Mouse (Mus musculus) gastrocnemius, adult 2 months (tissue): Measurements from ENCODE around the gene Gm3409. TPM values are rescaled to one million over a fixed set of nuclear protein-coding genes. Genes with fewer than 3 reads are reported as not detected.
"Not testable (repeated sequence)": the region's sequence is repeated elsewhere in the genome, so short reads cannot be mapped to it uniquely, and the experiment has no call there.

Experiments
- DNase-seq: peaks from one replicate; pipeline ENCODE4 v3.0.0; 2022
- H3K27ac ChIP-seq: fragments of 200-600 bp; 2 replicates; pipeline ENCODE4 v1.8.1; 2022; ENCODE audit warnings: mild to moderate bottlenecking
- H3K4me3 ChIP-seq: fragments of 200-600 bp; 2 replicates; pipeline ENCODE4 v1.8.1; 2022; ENCODE audit warnings: mild to moderate bottlenecking, moderate library complexity
- CTCF ChIP-seq: fragments of 200-600 bp; IDR thresholded peaks from 2 replicates; pipeline ENCODE4 v1.8.1; 2022; ENCODE audit warnings: antibody characterized with exemption, mild to moderate bottlenecking, moderate library complexity
- intact Hi-C: fragments of 180-260 bp; cut with DNase I; formaldehyde crosslinking; loops from one replicate; pipeline ENCODE4 v1.15.1; 2025
- long read RNA-seq, 2 experiments: library from polyadenylated mRNA; stranded (forward); transcript quantifications; one replicate each; pipeline ENCODE4 v2.0.0; 2021
- total RNA-seq, 2 experiments: library from RNA; stranded (reverse); gene quantifications; 2 replicates each; pipeline ENCODE4 v1.2.3; 2021

Gm3409 gene
- not detected for total RNA-seq
- long read RNA-seq, experiment 1 = 0 reads
- long read RNA-seq, experiment 2 = 0 reads

DNA sequence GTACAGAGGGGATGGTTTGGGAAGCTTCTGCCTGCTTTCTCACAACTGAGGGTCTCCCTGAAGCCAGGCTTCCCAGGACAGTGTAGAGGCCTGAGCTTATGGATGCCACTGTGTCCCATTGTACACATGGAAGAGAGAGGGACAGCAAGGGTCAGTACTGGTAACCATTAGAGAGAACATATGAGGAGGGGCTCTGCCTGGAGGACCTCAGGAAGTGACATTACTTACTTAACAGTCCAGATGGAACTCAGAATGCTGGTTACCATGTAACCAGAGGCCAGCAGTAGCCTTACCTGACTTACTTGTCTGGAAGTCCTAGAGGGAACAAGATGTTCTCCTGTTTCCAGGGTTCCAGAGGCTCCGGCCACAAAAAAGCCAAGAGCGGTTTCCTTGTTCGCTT, at the start of gene Gm3409:
TSS of gene Gm3409 (plus strand) at position 301 of the 400 bp plus-strand sequence.
- intact Hi-C loops, H3K4me3 ChIP-seq, H3K27ac ChIP-seq, DNase-seq: not testable (repeated sequence)

DNA sequence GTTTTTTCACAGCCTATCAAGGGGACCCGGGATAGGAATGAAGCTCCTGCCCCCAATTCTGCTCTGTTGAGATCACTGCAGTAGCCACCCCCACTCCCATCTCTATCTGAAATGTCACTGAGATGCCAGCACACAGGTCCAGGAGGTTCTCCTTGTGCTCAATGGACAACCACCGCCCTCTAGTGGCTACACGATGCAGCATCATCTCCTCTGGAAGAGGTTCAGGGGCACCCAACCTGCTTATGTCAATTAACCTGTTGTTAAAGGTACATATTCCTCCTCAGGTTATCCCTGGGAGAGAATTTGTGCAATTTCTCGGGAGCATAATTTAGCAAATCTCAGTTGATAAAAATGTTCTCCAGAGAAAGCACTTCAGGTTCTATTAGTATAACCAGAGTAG, 48.5 kb upstream of the Gm3409 start:
- peak; percentile 42 for TF ChIP-seq CTCF
- H3K4me3 ChIP-seq, intact Hi-C loops, H3K27ac ChIP-seq: not testable (repeated sequence)
- DNase-seq = peak; percentile 30

DNA sequence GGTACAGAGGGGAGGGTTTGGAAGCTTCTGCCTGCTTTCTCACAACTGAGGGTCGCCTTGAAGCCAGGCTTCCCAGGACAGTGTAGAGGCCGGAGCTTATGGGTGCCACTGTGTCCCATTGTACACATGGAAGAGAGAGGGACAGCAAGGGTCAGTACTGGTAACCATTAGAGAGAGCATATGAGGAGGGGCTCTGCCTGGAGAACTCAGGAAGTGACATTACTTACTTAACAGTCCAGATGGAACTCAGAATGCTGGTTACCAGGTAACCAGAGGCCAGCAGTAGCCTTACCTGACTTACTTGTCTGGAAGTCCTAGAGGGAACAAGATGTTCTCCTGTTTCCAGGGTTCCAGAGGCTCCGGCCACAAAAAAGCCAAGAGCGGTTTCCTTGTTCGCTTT, 46.4 kb upstream of the Gm3409 start, which contains the start of gene Gm6370:
TSS of gene Gm6370 (plus strand) at position 301 of the 400 bp plus-strand sequence.
- H3K4me3 ChIP-seq, DNase-seq, intact Hi-C loops, H3K27ac ChIP-seq: not testable (repeated sequence)

DNA sequence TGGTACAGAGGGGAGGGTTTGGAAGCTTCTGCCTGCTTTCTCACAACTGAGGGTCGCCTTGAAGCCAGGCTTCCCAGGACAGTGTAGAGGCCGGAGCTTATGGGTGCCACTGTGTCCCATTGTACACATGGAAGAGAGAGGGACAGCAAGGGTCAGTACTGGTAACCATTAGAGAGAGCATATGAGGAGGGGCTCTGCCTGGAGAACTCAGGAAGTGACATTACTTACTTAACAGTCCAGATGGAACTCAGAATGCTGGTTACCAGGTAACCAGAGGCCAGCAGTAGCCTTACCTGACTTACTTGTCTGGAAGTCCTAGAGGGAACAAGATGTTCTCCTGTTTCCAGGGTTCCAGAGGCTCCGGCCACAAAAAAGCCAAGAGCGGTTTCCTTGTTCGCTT, 35.3 kb upstream of the Gm3409 start, which contains the start of gene 4930449I24Rik:
TSS of gene 4930449I24Rik (plus strand) at position 301 of the 400 bp plus-strand sequence.
- H3K27ac ChIP-seq, intact Hi-C loops, DNase-seq, H3K4me3 ChIP-seq: not testable (repeated sequence)

DNA sequence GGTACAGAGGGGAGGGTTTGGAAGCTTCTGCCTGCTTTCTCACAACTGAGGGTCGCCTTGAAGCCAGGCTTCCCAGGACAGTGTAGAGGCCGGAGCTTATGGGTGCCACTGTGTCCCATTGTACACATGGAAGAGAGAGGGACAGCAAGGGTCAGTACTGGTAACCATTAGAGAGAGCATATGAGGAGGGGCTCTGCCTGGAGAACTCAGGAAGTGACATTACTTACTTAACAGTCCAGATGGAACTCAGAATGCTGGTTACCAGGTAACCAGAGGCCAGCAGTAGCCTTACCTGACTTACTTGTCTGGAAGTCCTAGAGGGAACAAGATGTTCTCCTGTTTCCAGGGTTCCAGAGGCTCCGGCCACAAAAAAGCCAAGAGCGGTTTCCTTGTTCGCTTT, 23.6 kb upstream of the Gm3409 start, which contains the start of gene Gm3402:
TSS of gene Gm3402 (plus strand) at position 301 of the 400 bp plus-strand sequence.
- H3K4me3 ChIP-seq, DNase-seq, intact Hi-C loops, H3K27ac ChIP-seq: not testable (repeated sequence)

DNA sequence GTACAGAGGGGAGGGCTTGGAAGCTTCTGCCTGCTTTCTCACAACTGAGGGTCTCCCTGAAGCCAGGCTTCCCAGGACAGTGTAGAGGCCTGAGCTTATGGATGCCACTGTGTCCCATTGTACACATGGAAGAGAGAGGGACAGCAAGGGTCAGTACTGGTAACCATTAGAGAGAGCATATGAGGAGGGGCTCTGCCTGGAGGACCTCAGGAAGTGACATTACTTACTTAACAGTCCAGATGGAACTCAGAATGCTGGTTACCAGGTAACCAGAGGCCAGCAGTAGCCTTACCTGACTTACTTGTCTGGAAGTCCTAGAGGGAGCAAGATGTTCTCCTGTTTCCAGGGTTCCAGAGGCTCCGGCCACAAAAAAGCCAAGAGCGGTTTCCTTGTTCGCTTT, 11.9 kb upstream of the Gm3409 start, which contains the start of gene Gm3404:
TSS of gene Gm3404 (plus strand) at position 301 of the 400 bp plus-strand sequence.
- DNase-seq, H3K4me3 ChIP-seq, H3K27ac ChIP-seq, intact Hi-C loops: not testable (repeated sequence)

DNA sequence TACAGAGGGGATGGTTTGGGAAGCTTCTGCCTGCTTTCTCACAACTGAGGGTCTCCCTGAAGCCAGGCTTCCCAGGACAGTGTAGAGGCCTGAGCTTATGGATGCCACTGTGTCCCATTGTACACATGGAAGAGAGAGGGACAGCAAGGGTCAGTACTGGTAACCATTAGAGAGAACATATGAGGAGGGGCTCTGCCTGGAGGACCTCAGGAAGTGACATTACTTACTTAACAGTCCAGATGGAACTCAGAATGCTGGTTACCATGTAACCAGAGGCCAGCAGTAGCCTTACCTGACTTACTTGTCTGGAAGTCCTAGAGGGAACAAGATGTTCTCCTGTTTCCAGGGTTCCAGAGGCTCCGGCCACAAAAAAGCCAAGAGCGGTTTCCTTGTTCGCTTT, 18.4 kb downstream of the Gm3409 start, which contains the start of gene Gm3415:
TSS of gene Gm3415 (plus strand) at position 301 of the 400 bp plus-strand sequence.
- H3K27ac ChIP-seq, H3K4me3 ChIP-seq, DNase-seq, intact Hi-C loops: not testable (repeated sequence)

DNA sequence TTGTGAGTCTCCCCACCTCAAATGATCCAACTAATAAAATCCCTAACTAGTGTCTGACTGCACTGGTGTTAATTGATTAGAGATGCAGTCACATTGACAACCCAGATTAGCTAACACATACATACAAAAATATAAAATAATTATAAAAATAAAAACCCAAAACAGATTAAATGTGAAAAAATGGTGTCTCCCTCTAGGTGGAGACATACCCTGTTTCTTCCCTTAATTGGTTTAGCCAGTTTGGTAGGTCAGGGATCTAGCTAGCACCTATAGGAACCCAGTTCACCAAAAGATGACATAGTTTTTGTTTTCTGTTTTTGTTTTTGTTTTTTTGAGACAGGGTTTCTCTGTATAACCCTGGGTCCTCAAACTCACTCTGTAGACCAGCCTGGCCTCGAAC, 26.8 kb downstream of the Gm3409 start:
- TF ChIP-seq CTCF = no peak
- Histone ChIP-seq H3K4me3 (no peak overlapping the region), H3K27ac (no peak overlapping the region)
- no peak for DNase-seq
- intact Hi-C loops = no loop called here

DNA sequence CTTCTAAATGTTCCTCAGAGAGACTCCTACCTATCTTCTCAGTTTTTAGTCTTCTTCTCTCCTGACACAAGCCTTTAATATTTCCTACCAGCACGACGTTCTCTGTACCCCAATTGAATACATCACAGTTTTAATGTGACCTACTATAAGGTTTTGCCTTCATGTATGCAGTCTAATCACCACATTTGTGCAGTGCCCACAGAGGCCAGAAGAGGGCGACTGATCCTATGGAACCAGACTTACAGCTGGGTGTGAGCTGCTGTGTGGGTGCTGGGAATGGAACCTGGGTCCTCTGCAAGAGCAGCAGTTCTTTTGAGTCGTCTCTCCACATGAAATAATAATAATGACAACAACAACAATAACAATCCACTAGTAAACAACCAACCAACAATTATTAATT, 29.6 kb downstream of the Gm3409 start:
- no peak overlapping the region for H3K4me3 ChIP-seq
- TF ChIP-seq CTCF = peak; percentile 28; the same call in 1 of the 2 replicates
- intact Hi-C loops = no loop called here
- DNase-seq = no peak
- no peak overlapping the region for H3K27ac ChIP-seq

DNA sequence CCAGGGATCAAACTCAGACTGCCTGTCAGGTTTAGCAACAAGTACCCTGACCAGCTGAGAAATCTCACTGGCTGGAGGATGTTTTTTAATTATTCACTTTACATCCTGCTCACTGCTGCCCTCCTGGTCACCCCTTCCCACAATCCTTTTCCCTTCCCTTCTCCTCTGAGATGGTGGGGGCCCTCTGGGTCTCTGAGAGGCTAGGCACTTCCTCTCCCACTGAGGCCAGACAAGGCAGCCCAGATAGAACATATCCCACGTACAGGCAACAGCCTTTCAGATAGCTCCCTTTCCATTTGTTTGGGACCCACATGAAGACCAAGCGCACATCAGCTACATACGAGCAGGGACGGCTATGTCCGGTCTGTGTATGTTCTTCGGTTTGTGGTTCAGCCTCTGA, 32.7 kb downstream of the Gm3409 start:
- intact Hi-C loops, DNase-seq, H3K27ac ChIP-seq, H3K4me3 ChIP-seq: not testable (repeated sequence)

DNA sequence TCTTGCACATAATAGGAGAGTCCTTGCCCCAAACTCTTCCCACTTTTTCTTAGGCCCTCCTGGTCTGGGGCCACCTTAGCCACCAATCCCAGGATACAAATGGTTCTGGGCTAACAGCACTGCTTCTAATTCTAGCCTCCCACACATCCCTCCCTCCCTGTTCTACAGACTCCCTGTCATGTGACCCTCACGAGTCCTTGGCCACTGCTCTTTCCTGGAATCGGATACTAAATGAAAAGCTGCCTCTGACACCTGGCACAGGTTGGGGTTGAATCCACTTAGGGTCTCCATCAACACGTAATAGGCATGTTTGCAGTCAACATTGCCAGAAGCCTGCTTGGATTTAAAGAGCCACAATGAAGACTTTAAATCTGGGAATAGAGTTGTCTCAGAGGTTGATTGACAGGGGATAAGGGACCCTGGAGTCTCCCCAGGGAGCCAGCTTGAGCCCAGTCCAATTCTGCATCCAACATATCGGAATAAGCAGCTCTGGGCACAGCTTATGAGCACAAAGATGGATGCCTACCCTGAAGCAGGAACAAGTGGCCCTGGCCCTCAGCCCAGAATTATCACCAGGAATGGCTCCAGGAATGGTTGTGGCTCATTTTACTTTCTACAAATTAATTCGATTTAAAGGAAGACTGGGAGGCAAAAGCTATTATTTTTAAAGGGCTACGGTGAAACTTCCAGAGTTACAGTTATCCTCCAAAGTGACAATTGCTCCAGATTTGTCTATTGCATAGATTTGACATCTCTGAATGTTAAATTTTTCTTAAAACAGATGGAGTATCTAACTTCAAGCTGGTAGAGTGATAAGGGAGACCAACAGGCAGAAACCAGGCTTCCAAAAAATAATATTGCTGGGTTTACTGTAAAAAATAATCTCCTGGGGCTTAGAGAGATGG, 34.6 kb downstream of the Gm3409 start:
- DNase-seq, H3K27ac ChIP-seq, H3K4me3 ChIP-seq, intact Hi-C loops: not testable (repeated sequence)

DNA sequence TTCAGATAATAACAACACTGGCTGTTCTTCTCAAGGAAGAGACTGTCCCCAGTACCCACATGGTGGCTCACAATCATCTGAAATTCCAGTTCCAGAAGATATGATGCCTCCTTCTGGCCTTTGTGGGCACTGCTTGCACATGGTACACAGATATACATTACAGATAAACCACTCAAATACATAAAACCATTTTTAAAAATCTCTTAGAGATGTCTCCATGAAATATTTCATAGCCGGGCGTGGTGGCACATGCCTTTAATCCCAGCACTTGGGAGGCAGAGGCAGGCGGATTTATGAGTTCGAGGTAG, 35.2 kb downstream of the Gm3409 start:
- H3K27ac ChIP-seq, intact Hi-C loops, H3K4me3 ChIP-seq, DNase-seq: not testable (repeated sequence)

DNA sequence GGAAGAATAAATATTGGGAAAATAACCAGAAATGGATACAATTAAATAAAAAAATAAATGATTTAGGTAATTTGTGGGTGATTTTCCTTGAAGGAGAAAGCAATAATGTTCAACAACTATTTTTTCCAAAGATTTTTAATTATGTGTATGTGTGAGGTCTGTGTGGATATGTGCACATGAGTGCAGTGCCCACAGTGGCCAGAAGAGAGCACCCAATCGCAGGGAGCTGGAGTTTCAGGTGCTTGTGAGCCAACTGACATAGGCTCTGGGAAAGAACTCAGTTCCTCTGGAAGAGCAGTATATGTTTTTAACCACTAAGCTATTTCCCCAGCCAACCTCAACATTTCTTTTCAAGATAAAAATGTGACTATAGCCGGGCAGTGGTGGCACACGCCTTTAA, 39.2 kb downstream of the Gm3409 start:
- DNase-seq = no peak
- TF ChIP-seq CTCF = no peak
- Histone ChIP-seq H3K4me3 (no peak overlapping the region), H3K27ac (no peak overlapping the region)
- intact Hi-C loops = no loop called here

DNA sequence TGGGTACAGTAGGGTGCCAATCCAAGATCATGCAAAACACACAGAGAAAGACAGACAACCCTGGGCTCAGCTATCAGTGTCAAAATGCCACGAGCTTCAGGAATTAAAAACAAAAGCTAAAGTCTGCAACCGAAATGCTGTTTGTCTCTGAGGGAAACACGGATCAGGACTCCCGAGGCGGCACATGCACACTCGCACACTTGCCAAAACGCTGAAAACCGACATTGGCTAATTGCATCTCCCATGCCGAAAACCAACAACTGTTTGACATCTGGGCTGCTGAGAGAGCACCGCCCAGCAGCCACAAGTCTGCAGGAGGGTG, 46.7 kb downstream of the Gm3409 start:
- no peak for TF ChIP-seq CTCF
- Histone ChIP-seq H3K4me3 (no peak overlapping the region; the same call in 1 of the 2 replicates), H3K27ac (no peak overlapping the region)
- intact Hi-C loops = no loop called here
- no peak for DNase-seq
